Mouse (Mus musculus): Measurements from ENCODE around the gene Alpk1. TPM values are rescaled to one million over a fixed set of nuclear protein-coding genes. Genes with fewer than 3 reads are reported as not detected.

Alpk1 gene
- polyA plus RNA-seq, 1 experiment from 2014 or later, result 0.58 TPM

DNA sequence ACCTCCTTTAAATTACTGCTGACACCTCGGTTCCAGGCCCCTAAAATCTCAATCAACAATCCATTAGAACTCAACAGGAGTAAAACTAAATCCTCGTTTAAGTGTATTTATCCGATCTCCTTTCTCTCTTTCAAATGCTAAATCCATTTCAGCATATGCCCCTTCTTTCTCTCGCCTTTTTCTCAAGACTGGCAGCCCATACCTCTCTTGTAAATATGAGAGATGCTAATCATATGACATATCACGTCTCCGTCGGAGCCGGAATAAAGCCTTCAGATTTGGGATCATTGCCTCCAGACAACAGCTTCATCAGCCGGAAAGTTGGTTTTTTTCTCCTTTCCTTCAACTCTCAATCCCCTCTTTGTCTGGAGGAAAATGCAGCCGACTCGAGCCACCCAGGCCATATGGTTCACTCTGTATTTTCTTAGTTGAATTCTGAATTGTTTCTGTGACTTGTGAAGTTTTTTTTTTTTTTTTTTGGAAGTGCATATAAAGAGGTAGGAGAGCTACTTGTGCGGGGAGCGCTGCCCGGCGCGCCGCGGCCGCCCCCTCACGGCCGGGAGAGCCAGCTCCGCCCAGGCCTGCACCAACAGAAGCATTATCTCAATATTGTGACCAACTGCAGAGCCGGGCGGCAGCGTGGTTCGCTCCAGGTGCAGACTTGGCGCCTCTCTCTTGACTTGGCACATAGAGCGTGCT lies 154.5 kb downstream of the Alpk1 start:
- peak; percentile 50; the same call in 1 of the 2 replicates for ATAC-seq (ENCODE audit: low read depth)
- Histone ChIP-seq H3K9ac (no peak overlapping the region), H3K27me3 (peaks cover 72% of the 10 kb centered on the region)

DNA sequence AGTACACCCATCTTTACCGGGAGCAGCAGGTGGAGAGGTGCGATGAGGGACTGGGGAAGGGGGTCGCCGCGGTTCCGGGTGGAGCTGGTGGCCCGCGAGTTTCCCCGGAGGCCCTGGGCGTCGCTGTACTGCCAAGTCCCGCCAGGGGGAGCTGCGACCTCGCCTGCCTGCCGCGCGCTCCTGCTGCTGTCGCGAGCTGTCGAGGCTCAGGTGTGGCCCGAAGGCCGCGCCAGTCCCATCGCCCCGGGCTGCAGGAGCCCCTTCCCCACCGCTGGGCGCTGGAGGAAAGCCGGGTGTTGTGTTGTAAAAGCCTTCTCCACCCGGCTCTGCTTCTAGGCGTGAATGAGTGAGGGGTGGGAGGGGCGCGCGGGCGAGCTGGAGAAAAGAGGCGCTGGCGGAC lies 155.0 kb downstream of the Alpk1 start:
- under 1% methylated on average over 36 of the region's 36 CpGs for WGBS (ENCODE audit: insufficient replicate concordance)
- no peak overlapping the region for H3K9ac ChIP-seq
- H3K4me2 ChIP-seq, result peak overlapping the region; percentile 65
- ATAC-seq (ENCODE audit: low read depth) (peak; percentile 67), DNase-seq (peak; percentile 49)
- no peak overlapping the region for H3K27ac ChIP-seq
- H3K27me3 ChIP-seq, result peaks cover 66% of the 10 kb centered on the region
- peak overlapping the region; percentile 45 for H3K4me3 ChIP-seq (replicated peaks)
- peaks cover 11% of the 10 kb centered on the region for H3K4me1 ChIP-seq (replicated peaks)
- no peaks in the 10 kb centered on the region for H3K36me3 ChIP-seq
- H3K9me3 ChIP-seq (replicated peaks), result no peaks in the 10 kb centered on the region

More for the DNA sequence above, 154.5 kb downstream of the Alpk1 start:
- Histone ChIP-seq H3K4me2 (peak overlapping the region; percentile 65), H3K27ac (no peak overlapping the region), H3K9me3 (replicated peaks) (no peaks in the 10 kb centered on the region), H3K4me3 (replicated peaks) (peak overlapping the region; percentile 45), H3K36me3 (no peaks in the 10 kb centered on the region), H3K4me1 (replicated peaks) (peaks cover 11% of the 10 kb centered on the region)
- DNase-seq, result no peak
- under 1% methylated on average over 28 of the region's 28 CpGs for WGBS (ENCODE audit: insufficient replicate concordance)

Other genes with a start within 250 kb of the Alpk1 start
- 41.2 and 50.9 TPM in 2 replicates for gene Larp7, start 227.2 kb downstream of the Alpk1 start, polyA plus RNA-seq (2015; fragmentation: Nextera tagmentation; extraction: Ambion mirVana)
- 3.6 and 4.0 TPM in 2 replicates for gene Zgrf1, start 227.0 kb downstream of the Alpk1 start, polyA plus RNA-seq (2015; fragmentation: Nextera tagmentation; extraction: Ambion mirVana)
- gene Neurog2, start 147.4 kb downstream of the Alpk1 start, polyA plus RNA-seq (2015; fragmentation: Nextera tagmentation; extraction: Ambion mirVana), result not detected in 2 replicates
- gene Tifa, start 9.3 kb upstream of the Alpk1 start, polyA plus RNA-seq (2015; fragmentation: Nextera tagmentation; extraction: Ambion mirVana), result 14.2 and 15.6 TPM in 2 replicates
- gene Ap1ar, start 57.0 kb upstream of the Alpk1 start, polyA plus RNA-seq (2015; fragmentation: Nextera tagmentation; extraction: Ambion mirVana), result 19.7 and 25.7 TPM in 2 replicates
- gene Fam241a, start 115.8 kb upstream of the Alpk1 start, polyA plus RNA-seq (2015; fragmentation: Nextera tagmentation; extraction: Ambion mirVana), result 47.3 and 55.5 TPM in 2 replicates